Mouse (Mus musculus) midbrain, embryonic 10.5 days (tissue): ENCODE data around the gene Agbl2. TPM values are rescaled to one million over a fixed set of nuclear protein-coding genes. Genes with fewer than 3 reads are reported as not detected.

ENCODE experiments used
- DNase-seq: peaks from one replicate; pipeline ENCODE4 v3.0.0-alpha.2; 2017; ENCODE audit warnings: low spot score
- H3K27ac ChIP-seq: fragments of 300-500 bp; sonication (generic); replicated peaks from 2 replicates; pipeline ENCODE4 v1.5.1; 2016; ENCODE audit warnings: mild to moderate bottlenecking
- H3K27me3 ChIP-seq: fragments of 300-500 bp; sonication (generic); 2 replicates; pipeline ENCODE4 v1.6.1; 2016; ENCODE audit warnings: low read depth, mild to moderate bottlenecking; ENCODE audit not compliant: poor library complexity, severe bottlenecking
- H3K36me3 ChIP-seq: fragments of 300-500 bp; sonication (generic); 2 replicates; pipeline ENCODE4 v1.6.1; 2016; ENCODE audit warnings: mild to moderate bottlenecking, moderate library complexity
- H3K4me1 ChIP-seq: fragments of 300-500 bp; sonication (generic); 2 replicates; pipeline ENCODE4 v1.6.1; 2016
- H3K4me3 ChIP-seq: fragments of 300-500 bp; sonication (generic); 2 replicates; pipeline ENCODE4 v1.5.1; 2016; ENCODE audit warnings: mild to moderate bottlenecking, moderate library complexity
- H3K9me3 ChIP-seq: fragments of 300-500 bp; sonication (generic); replicated peaks from 2 replicates; pipeline ENCODE4 v1.6.1; 2016; ENCODE audit warnings: mild to moderate bottlenecking
- WGBS: fragments of 180-500 bp; shearing (Covaris S2); methylation state at CpG from one replicate; pipeline ENCODE4 v1.1.7; 2016; 5-methylcytosine and 5-hydroxymethylcytosine counted together
- polyA plus RNA-seq: library from polyadenylated mRNA; unstranded; fragments of >200 nt; fragmentation: Nextera tagmentation; extraction: Ambion mirVana; gene quantifications from 2 replicates; pipeline ENCODE4 v1.2.1, GENCODE M21; 2016

The Agbl2 gene
- polyA plus RNA-seq, 1 experiment from 2014 or later = 0.47 TPM

GRCm38 (mm10) chr2:90754188-90754587, 28.3 kb upstream of the Agbl2 start:
- no peak overlapping the region for H3K27ac ChIP-seq
- H3K4me3 ChIP-seq = no peak overlapping the region
- H3K27me3 ChIP-seq = no peaks in the 10 kb centered on the region
- no peak for DNase-seq
- H3K9me3 ChIP-seq = no peaks in the 10 kb centered on the region
- H3K4me1 ChIP-seq = no peaks in the 10 kb centered on the region
- WGBS = 97% methylated on average over 3 of the region's 3 CpGs
- peaks cover 97% of the 10 kb centered on the region for H3K36me3 ChIP-seq

- Histone ChIP-seq H3K9me3 (no peaks in the 10 kb centered on the region), H3K4me3 (no peak overlapping the region), H3K27me3 (no peaks in the 10 kb centered on the region), H3K27ac (no peak overlapping the region), H3K36me3 (peaks cover 98% of the 10 kb centered on the region), H3K4me1 (no peaks in the 10 kb centered on the region)
- WGBS = 94% methylated on average over 3 of the region's 3 CpGs
- no peak for DNase-seq
Measured at GRCm38 (mm10) chr2:90765123-90765522, 17.4 kb upstream of the Agbl2 start.

DNA sequence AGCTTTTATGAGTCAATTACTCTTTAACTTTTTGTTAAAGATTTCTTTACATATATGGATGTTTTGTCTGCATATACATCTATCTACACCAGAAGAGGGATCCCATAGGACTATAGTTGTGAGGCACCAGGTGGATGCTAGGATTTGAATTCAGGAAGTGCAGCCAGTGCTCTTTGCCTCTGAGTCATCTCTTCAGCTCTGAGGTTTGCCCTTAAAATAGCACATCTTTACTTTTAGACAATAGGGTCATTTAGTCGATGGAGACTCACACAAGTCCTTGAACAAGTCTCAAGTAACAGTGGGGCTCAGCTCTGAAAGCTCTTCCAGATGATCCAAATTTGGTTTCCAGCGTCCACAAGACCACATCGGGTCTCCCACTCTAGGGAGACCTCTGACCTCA, 1.2 kb upstream of the Agbl2 start:
- Histone ChIP-seq H3K4me1 (peaks cover 19% of the 10 kb centered on the region), H3K36me3 (peaks cover 52% of the 10 kb centered on the region), H3K27ac (no peak overlapping the region), H3K4me3 (no peak overlapping the region), H3K9me3 (no peaks in the 10 kb centered on the region), H3K27me3 (peaks cover 18% of the 10 kb centered on the region)
- no peak for DNase-seq
- WGBS = 45% methylated on average over 3 of the region's 3 CpGs

DNA sequence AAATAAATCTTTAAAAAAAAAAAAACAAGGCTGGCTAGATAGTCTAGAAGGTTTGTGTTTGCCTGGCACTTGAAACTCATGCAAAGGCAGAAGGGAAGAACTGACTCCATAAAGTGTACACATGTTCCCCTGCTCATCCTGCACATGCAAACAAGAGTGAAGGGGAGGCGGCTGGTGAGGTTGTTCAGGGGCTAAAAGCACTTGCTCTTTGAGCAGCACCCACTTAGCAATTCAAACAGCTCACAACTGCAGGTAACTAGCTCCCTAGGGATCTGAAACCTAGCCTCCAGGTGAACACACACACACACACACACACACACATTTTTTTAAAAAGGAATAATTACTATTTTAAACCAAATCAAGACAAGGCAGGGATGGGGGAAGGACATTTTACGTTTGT, 589 bp upstream of the Agbl2 start:
- 38% methylated on average over 2 of the region's 2 CpGs for WGBS

DNA sequence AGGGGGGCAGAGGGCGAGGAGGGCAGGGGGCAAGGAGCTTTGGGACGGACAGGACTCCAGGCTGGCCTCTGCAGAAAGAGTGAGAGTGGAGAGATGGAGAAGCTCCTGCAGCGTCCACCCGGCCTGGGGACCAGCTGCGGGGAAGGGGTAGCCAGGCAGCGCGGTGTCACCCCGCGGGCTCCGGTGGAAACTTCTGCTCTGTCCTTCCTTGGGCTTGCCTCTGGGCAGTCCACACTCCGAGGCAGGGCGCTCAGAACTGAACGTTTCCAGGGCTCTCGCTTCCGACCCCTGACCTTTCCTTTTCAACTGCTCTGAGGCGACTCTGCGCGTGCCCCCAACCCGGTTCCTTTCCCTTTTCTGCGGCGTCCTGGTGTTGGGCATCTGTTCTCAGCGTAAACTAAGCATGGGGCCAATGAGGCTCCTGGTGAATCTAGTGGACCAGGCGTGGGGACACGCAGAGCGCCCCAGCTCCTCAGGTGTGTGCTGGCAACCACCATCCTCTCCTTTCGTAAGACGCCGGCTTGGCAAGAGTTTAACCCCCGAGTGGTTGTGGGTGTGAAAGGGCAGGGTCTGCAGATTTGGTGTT, 467 bp downstream of the Agbl2 start:
- H3K27ac ChIP-seq = peak overlapping the region; percentile 76
- WGBS = 1% methylated on average over 29 of the region's 29 CpGs
- H3K27me3 ChIP-seq = peaks cover 18% of the 10 kb centered on the region
- peak overlapping the region; percentile 60 for H3K4me3 ChIP-seq
- no peaks in the 10 kb centered on the region for H3K9me3 ChIP-seq
- peaks cover 19% of the 10 kb centered on the region for H3K4me1 ChIP-seq
- H3K36me3 ChIP-seq = peaks cover 36% of the 10 kb centered on the region
- DNase-seq = peak; percentile 61

More for the DNA sequence above, 589 bp upstream of the Agbl2 start:
- DNase-seq = no peak
- no peak overlapping the region for H3K27ac ChIP-seq
- peaks cover 18% of the 10 kb centered on the region for H3K27me3 ChIP-seq
- no peaks in the 10 kb centered on the region for H3K9me3 ChIP-seq
- H3K36me3 ChIP-seq = peaks cover 46% of the 10 kb centered on the region
- H3K4me1 ChIP-seq = peaks cover 19% of the 10 kb centered on the region
- H3K4me3 ChIP-seq = no peak overlapping the region

DNA sequence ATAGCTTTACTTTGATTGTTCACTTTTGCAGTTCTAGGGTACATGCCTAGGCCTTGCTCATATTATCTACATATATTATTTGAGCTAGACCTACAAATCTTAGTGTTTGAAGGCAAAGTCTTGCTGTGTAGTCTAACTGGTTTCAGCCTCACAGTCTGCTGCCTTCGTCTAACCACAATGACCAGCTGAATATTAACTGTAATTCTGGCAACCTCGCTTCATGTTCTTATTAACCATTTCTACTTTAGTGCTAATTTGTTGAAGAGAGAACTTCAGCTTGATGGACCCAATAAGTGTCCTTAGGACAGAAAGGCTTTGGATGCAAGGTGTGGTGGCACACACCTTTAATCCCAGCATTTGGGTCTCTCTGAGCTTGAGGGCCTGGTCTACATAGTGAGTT, 5.6 kb downstream of the Agbl2 start:
- DNase-seq = no peak
- no peak overlapping the region for H3K27ac ChIP-seq
- 92% methylated on average over 2 of the region's 2 CpGs for WGBS
- peaks cover 6% of the 10 kb centered on the region for H3K4me1 ChIP-seq
- H3K27me3 ChIP-seq = peaks cover 14% of the 10 kb centered on the region
- H3K4me3 ChIP-seq = no peak overlapping the region
- H3K36me3 ChIP-seq = no peaks in the 10 kb centered on the region
- H3K9me3 ChIP-seq = no peaks in the 10 kb centered on the region

DNA sequence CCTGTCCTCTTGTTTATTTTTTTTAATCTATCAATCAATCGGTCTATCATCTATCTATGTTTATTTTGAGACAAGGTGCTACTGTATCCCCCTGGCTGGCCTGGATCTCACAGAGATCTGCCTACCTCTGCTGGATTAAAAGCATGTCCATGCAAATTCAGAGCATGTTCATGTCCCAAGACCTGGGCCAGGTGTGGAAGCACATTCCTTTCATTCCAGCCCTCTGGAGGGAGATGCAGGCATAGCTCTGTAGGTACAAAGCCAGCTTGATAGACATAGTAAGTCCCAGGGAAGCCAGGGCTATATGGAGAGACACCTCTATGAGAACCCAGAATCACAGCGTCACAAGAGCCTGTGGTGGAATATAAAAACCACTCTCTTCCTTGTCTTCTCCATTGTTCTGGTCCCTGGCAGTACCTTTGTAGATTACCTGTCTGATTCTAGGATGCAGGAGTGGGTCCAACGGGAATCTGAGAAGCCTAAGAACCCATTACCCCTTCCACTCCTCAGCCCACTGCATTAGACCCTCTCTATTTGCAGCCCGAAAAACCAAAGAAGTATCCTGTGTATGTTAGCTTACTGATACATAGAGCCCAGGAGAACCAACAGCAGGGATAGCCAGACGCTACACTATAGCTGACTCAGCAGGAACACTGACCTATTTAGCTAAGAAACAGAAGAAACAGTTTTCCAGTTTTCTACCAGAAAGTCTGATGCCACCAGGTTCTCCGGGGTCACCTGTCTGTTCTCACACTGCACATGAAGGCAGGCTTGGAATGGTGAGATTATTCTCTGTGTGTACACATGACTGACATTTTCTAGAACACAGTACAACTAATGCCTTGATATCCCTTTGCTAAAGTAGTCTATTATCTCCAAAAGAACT, 26.0 kb downstream of the Agbl2 start:
- Histone ChIP-seq H3K27ac (no peak overlapping the region), H3K4me3 (no peak overlapping the region), H3K9me3 (no peaks in the 10 kb centered on the region), H3K4me1 (no peaks in the 10 kb centered on the region), H3K36me3 (no peaks in the 10 kb centered on the region), H3K27me3 (no peaks in the 10 kb centered on the region)
- no peak for DNase-seq
- 88% methylated on average over 6 of the region's 6 CpGs for WGBS

DNA sequence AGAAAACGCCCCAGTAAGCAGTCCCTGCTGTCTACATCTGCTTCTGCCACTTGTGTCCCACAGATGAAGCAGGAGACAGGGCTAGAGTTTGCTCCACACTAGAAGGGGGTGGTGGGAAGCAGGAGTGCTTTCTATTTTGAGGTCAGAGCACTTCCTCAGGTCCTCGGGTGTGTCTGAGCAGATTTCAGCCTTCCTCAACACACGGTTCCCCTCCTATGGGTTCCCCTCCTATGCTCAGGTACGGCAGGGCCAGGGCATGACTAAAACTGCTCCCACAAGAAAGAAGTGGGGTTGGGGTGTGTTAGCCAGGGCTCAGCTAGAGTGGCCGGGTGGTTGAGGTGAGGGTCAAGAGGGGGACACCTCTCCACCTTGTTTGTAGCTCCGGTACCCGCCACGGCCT, 28.2 kb downstream of the Agbl2 start:
- Histone ChIP-seq H3K27ac (no peak overlapping the region), H3K27me3 (no peaks in the 10 kb centered on the region), H3K36me3 (no peaks in the 10 kb centered on the region), H3K4me1 (no peaks in the 10 kb centered on the region), H3K4me3 (no peak overlapping the region), H3K9me3 (no peaks in the 10 kb centered on the region)
- WGBS = 89% methylated on average over 8 of the region's 8 CpGs
- DNase-seq = no peak

DNA sequence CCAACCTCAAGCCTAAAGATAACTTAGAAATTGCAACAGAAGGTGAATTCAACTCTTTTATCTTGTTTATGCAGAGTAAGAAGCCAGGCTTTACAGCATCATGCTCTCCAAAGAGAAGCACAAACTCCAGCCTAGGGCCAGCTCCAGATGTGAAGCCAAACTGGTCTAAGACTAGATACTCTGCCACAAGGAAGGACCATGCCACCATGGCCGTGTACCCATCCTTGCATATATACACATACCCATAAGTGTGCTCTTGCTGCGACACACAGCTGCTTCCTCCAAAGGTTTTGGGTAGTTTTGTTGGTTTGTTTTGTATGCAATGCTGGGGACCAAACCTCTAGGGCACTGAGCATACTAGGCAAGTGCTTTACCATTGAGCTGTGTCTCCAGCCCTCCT, 32.7 kb downstream of the Agbl2 start:
- no peak for DNase-seq
- Histone ChIP-seq H3K9me3 (no peaks in the 10 kb centered on the region), H3K27ac (no peak overlapping the region), H3K27me3 (no peaks in the 10 kb centered on the region), H3K36me3 (no peaks in the 10 kb centered on the region), H3K4me1 (no peaks in the 10 kb centered on the region), H3K4me3 (no peak overlapping the region)
- WGBS = 88% methylated on average over 2 of the region's 2 CpGs

DNA sequence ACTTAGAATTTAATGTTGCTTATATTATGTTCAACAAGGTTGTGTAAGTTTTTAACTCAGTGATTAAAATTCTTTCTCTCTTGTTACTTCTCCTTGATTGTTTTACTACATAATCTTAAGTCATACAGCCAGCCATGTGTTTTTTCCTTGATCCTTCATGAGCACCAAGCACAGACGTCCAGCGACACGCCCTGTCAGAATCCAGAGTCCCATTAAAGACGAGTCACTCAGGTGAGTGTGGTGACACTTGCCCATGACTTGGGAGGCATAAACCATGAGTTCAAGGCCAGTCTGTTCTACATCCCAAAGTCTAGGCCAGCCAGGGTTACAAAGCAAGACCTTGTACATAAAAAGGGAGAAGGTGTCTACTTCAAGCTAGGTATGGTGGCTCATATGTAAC, 33.6 kb downstream of the Agbl2 start:
- Histone ChIP-seq H3K4me1 (no peaks in the 10 kb centered on the region), H3K4me3 (no peak overlapping the region), H3K27me3 (no peaks in the 10 kb centered on the region), H3K36me3 (no peaks in the 10 kb centered on the region), H3K27ac (no peak overlapping the region), H3K9me3 (no peaks in the 10 kb centered on the region)
- DNase-seq = no peak
- WGBS = 90% methylated on average over 4 of the region's 4 CpGs

- Histone ChIP-seq H3K4me1 (no peaks in the 10 kb centered on the region), H3K27ac (no peak overlapping the region), H3K36me3 (no peaks in the 10 kb centered on the region), H3K4me3 (no peak overlapping the region), H3K27me3 (no peaks in the 10 kb centered on the region), H3K9me3 (no peaks in the 10 kb centered on the region)
- DNase-seq = no peak
- 90% methylated on average over 3 of the region's 3 CpGs for WGBS
Measured at GRCm38 (mm10) chr2:90818710-90819109, 36.2 kb downstream of the Agbl2 start.

GRCm38 (mm10) chr2:90820894-90821293, 38.4 kb downstream of the Agbl2 start:
- H3K27me3 ChIP-seq = no peaks in the 10 kb centered on the region
- H3K27ac ChIP-seq = no peak overlapping the region
- H3K36me3 ChIP-seq = no peaks in the 10 kb centered on the region
- no peaks in the 10 kb centered on the region for H3K9me3 ChIP-seq
- no peak overlapping the region for H3K4me3 ChIP-seq
- H3K4me1 ChIP-seq = no peaks in the 10 kb centered on the region
- no peak for DNase-seq
- 88% methylated on average over 3 of the region's 3 CpGs for WGBS

DNA sequence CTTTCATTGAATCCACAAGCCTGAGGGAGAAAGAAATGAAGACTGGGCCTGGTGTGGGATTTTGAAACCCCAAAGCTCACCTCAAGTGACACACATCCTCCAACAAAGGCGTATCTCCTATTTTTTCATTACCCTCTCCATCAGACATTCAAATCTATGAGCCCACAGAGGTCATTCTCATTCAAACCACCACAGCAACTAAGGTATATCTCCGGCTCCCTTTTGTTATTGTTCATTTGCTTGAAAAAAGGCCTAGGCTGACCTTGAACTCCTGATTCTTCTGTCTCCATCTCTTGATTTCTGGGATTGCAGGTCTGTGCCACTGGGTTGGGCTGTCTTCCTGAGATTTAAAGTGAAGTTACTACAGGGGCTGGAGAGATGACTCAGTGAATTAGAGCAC, 40.5 kb downstream of the Agbl2 start:
- H3K4me3 ChIP-seq = no peak overlapping the region
- H3K27ac ChIP-seq = no peak overlapping the region
- DNase-seq = no peak
- no peaks in the 10 kb centered on the region for H3K36me3 ChIP-seq
- no peaks in the 10 kb centered on the region for H3K9me3 ChIP-seq
- 82% methylated on average over 2 of the region's 2 CpGs for WGBS
- no peaks in the 10 kb centered on the region for H3K27me3 ChIP-seq
- no peaks in the 10 kb centered on the region for H3K4me1 ChIP-seq
